Mouse (Mus musculus) left cerebral cortex, postnatal 14 days (tissue): Measurements from ENCODE around the gene AB124611. TPM values are rescaled to one million over a fixed set of nuclear protein-coding genes. Genes with fewer than 3 reads are reported as not detected.
"Not testable (repeated sequence)": the region's sequence is repeated elsewhere in the genome, so short reads cannot be mapped to it uniquely, and the experiment has no call there.

Experiments
- DNase-seq, 2 experiments: peaks; one replicate each; pipeline ENCODE4 v3.0.0; 2021 to 2022; ENCODE audit warnings: low spot score in 2 of 2, mixed read lengths in 1 of 2
- intact Hi-C: fragments of 180-260 bp; cut with DNase I; formaldehyde crosslinking; loops from one replicate; pipeline ENCODE4 v1.15.1; 2025
- long read RNA-seq, 2 experiments: library from polyadenylated mRNA; stranded (forward); transcript quantifications; one replicate each; pipeline ENCODE4 v2.0.0; 2021
- total RNA-seq, 2 experiments: library from RNA; stranded (reverse); gene quantifications; 2 replicates each; pipeline ENCODE4 v1.2.3; 2021

Gene AB124611
- total RNA-seq, result under 1 TPM in 1 of 2 experiments, not detected in 1; 0.47 TPM
- long read RNA-seq, experiment 1, partial matches to known transcripts, result 0 of 1 reads
- long read RNA-seq, experiment 1, other reads (novel, unspliced or antisense), result 1 of 1 reads
- long read RNA-seq, experiment 2, partial matches to known transcripts, result 1 of 2 reads
- long read RNA-seq, experiment 2, other reads (novel, unspliced or antisense), result 1 of 2 reads

GRCm38 (mm10) chr9:21525937-21526633 lies at the start of gene AB124611:
TSS of gene AB124611 (plus strand) at chr9:21526176.
- intact Hi-C loops, result no loop called here
- DNase-seq, result no peak

- DNase-seq, result no peak
- intact Hi-C loops, result no loop called here
These were observed 48.3 kb upstream of the AB124611 start for GRCm38 (mm10) chr9:21477707-21478106.

GRCm38 (mm10) chr9:21484065-21484464 lies 41.9 kb upstream of the AB124611 start:
- DNase-seq, result no peak
- intact Hi-C loops, result no loop called here

GRCm38 (mm10) chr9:21488246-21488645 lies 37.7 kb upstream of the AB124611 start:
- DNase-seq, intact Hi-C loops: not testable (repeated sequence)

- DNase-seq, result no peak
- intact Hi-C loops, result no loop called here
These were observed 35.3 kb upstream of the AB124611 start for GRCm38 (mm10) chr9:21490696-21491095.

GRCm38 (mm10) chr9:21493907-21494306 lies 32.1 kb upstream of the AB124611 start:
- DNase-seq, result no peak
- intact Hi-C loops, result no loop called here

- DNase-seq, result peak; percentile 21 to 64
- intact Hi-C loops, result no loop called here
These were observed 31.2 kb upstream of the AB124611 start for GRCm38 (mm10) chr9:21494726-21495125.

GRCm38 (mm10) chr9:21496308-21497049 lies 29.5 kb upstream of the AB124611 start:
- intact Hi-C loops, result no loop called here
- DNase-seq, result peak in 1 of 2 experiments; percentile 48

GRCm38 (mm10) chr9:21497050-21497542 lies 28.9 kb upstream of the AB124611 start:
- intact Hi-C loops, result no loop called here
- peak; percentile 24 to 37 for DNase-seq

- intact Hi-C loops, result no loop called here
- DNase-seq, result no peak
These were observed 28.3 kb upstream of the AB124611 start for GRCm38 (mm10) chr9:21497664-21498063.

GRCm38 (mm10) chr9:21498284-21498902 lies 27.6 kb upstream of the AB124611 start:
- DNase-seq, result no peak
- intact Hi-C loops, result no loop called here

- DNase-seq, result no peak
- intact Hi-C loops, result no loop called here
These were observed 22.6 kb upstream of the AB124611 start for GRCm38 (mm10) chr9:21503352-21503751.

GRCm38 (mm10) chr9:21505767-21506166 lies 20.2 kb upstream of the AB124611 start:
- intact Hi-C loops, result no loop called here
- DNase-seq, result no peak

GRCm38 (mm10) chr9:21507753-21508430 lies 18.1 kb upstream of the AB124611 start:
- intact Hi-C loops, result no loop called here
- no peak for DNase-seq

- intact Hi-C loops, result no loop called here
- no peak for DNase-seq
These were observed 17.0 kb upstream of the AB124611 start for GRCm38 (mm10) chr9:21508871-21509404.

- intact Hi-C loops, result no loop called here
These were observed 15.9 kb upstream of the AB124611 start, which contains the start of gene Tmed1 for GRCm38 (mm10) chr9:21509772-21510688. TSS of gene Tmed1 (minus strand) at chr9:21510252.

GRCm38 (mm10) chr9:21510689-21511015 lies 15.3 kb upstream of the AB124611 start:
- intact Hi-C loops, result no loop called here
- no peak for DNase-seq

More at GRCm38 (mm10) chr9:21509772-21510688, 15.9 kb upstream of the AB124611 start, which contains the start of gene Tmed1:
- peak; percentile 93 to 96 for DNase-seq

- intact Hi-C loops, result no loop called here
- DNase-seq, result no peak
These were observed 14.9 kb upstream of the AB124611 start for GRCm38 (mm10) chr9:21511052-21511451.
